Mouse (Mus musculus): ENCODE results near the gene Scd4.

The Scd4 gene

DNA sequence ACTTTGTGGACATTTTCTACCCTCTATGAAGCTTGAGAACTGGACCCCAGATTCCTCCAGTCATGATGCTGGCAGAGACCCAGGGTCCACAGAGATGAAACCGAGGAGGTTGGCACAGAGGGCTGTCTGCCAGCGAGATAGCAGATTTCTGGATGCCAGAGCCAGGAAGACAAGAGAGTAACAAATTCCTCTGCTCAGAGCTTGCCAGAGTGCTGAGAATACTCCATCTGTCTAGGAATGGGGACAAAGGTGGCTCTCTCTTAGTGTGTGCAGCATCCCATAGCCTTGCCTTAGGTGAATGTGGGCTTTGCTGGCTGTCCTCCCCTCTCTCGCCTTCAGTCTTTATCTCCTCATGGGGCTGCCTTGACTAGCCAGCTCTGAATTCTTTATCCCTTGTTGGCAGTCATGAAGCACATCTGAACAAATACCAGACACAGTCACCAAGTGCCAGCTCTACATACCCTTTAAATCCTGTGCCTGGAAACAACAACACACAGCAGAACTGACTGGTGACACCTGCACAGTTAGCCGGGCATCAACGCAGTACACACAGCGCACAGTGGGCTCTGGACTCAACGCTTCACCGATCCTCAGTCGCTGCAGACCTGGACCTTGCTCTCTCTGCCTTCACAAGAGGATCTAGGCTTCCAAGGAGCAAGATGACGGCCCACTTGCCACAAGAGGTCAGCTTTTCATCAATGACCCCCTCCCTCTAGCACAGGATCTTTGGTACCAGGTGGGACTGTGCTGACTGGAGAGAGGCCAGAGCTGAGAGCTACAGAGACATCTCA is at the start of gene Scd4:
TSS of gene Scd4 (plus strand) at position 260 of the 791 bp plus-strand sequence.
- no peak for DNase-seq (ENCODE audit: low spot score in 2 of 2)

DNA sequence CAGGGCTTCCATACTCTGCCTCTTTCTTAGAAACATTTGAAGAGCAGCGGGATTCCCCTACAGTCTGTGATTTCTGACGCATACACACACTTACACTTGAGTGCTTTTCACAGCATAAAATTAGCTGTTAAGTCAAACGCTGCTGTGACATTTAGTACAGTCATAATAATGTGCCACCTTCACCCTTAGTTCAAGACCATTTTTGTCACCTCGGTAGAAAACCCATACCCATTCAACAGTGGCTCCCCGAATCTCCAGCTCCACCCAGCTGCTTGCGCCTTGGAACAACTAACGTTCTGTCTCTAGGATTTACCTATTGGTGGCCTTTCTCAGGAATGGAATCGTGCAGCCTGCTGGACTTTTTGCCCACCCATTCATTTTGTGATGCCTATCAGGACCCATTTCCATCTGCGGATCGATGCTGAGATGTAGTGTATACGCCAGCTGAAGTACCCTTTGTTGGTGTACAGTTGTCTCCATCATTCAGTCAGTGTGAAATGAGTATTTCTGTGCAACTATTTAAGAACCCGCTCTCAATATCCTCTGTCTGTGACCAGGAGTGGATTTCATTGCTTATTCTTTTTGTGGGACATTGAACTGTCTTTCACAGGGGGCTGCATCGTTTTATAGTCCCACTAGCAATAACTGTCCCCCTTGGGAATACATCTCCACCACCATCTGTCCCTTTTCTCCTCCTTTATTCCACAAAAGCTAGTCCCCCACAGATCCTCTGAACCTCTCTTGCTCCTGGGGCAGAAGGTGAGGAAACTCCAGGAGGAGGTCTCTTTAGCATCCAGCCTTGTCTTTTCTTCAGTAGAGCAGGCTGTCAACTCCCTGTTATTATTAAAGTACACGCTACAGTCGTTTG is 49.5 kb upstream of the Scd4 start:
- no peak for DNase-seq (ENCODE audit: low spot score in 2 of 2)

DNA sequence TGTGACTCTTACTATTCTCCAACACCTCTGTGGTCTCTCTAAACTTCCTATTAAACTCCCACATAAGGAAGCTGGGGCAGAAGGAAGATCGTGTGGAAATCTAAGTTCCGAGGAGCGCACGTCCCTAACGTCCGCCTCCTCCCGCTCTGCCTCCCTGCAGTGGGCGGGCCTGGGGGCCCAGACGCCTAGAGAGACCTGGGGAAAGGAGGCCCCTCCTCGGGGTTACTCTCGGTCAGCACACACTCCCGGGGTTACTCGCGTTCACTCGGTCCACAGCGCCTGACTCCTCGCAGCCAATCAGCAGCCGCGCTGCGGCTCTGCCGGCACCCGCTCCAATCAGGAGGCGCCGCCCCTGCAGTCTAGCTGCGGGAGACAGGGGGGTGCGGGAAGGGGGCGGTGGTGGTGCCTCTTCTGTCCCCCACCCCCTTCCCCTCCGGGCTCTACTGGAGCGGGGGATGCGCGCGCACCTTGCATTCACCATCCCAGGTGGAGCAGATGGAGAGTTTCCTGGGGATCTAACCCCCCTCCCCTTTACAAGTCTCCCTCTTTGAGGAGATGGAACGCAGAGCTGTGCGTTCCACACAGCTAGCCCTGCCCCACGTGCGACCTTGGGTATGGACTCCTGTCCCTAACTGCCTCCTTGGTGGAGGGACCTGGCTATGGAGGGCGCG is 48.7 kb upstream of the Scd4 start:
- DNase-seq (ENCODE audit: low spot score in 2 of 2): peak; percentile 81 to 87

DNA sequence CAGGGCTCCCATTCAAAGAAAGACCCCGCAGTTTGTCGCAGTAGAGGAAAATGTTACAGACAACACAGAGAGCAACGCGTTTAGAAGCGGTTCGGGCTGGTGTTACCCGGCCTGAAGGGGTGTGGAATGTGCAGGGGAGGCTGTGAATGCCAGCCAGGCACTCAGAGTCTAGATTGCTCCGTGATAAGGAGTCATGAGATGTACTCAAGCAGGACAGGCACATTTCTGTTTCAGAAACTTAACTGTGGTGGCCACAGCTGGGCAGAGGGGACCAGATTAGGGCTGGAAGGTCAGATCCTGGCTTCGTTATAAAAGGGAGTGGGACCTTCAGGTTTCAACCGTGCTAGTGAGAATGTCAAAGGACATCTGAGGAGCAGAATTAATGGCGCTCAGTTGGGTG is 48.2 kb upstream of the Scd4 start:
- DNase-seq (ENCODE audit: low spot score in 2 of 2): no peak

DNA sequence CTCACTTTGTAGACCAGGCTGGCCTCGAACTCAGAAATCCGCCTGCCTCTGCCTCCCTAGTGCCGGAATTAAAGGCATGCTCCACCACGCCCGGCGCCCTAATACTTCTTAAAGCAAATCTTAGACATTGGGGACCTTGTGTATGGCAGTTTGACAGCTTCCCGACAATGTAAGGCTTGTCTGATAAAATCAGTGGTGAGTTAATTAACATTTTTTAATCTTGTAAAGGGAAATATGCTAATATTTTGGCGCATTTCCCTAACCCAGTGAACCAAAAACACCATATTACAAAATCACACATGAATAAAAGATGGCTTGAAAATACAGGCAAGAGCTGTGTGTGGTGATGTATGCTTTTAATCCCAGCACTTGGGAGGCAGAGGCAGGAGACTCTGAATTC is 47.3 kb upstream of the Scd4 start:
- no peak for DNase-seq (ENCODE audit: low spot score in 2 of 2)

DNA sequence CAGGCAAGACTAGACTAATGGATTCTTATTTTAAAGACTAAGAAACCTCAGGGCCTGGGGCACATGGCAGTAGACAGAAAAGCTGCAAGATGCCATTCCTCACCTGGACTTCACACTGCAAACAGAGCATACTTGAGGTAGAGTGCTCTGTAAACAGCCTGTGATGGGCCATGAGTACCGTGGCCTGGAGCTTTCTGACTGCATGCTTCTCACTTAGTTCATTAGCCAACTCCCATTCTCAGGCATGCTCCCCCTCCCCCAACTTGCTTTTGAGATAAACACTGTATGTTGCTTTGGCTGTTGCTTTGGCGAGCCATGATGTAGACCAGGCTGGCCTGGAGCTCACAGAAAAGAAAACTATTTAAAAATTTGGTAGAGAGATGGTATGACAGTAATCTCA is 46.8 kb upstream of the Scd4 start:
- DNase-seq (ENCODE audit: low spot score in 2 of 2): no peak

DNA sequence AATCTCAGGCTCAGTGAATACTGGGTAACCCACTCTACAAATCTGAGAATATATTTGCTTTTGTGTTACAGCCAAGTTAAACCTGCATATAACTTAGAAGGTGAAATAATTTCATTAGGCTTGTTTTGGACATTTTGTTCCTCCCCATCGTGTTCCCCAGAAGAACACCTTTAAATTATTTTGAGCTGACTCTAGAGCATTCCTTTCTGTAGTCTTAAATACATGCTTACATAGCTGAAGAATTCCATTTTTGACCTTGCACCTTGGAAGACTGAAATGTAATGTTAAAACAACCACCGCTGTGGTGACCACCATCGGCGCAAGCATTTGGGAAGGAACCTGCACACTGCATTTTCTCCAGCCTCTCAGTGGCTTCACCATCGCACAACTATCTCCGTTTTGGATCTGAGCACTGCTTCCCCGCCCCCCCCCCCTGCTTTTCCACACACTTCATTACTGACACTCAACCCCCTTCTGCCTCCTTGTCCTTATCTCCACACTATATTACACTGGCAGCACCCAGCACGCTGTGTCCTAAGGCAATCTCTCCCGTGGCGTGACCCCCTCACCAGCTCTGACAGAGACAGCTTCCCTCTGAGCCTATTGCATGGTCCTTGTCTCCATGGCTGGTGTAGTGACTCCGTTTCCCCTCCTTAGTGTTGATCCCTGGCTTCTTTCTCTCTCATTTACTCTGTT is 45.3 kb upstream of the Scd4 start:
- no peak for DNase-seq (ENCODE audit: low spot score in 2 of 2)

DNA sequence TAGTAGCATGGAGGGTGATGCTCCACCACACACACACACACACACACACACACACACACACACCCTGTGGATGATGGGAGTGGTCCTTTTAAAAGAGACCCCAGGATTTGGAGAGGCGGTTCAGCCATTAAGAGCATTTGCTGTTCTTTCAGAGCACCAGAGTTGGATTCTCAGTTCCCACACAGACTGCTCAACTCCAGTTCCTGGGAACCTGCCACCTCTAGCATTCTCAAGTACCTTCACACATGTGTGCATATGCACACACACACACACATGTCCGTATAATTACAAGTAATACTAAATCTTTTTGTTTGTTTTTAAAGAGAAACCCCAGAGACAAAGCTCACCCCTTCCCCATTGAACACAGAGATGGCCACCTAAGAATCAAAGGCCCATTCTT is 40.8 kb upstream of the Scd4 start:
- DNase-seq (ENCODE audit: low spot score in 2 of 2): no peak

DNA sequence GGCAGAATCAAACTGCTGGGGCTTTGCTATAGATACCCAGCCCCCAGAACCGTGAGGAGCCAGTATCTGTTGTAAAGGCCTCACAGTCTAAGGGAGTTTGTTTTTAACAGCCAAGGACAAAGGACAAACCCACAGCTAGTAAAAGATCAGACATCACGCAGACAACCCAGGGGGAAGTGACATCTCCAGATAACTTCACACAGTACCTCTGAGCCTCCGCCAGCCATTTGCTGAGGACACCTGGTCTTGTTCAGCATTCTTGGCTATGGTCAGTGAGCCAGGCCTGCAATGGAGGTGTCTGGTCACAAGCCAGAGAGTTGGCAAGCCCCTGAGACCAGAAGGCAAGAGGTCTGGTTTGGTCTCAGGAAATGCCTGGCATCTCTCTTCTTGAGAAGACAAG is 40.4 kb upstream of the Scd4 start:
- DNase-seq (ENCODE audit: low spot score in 2 of 2): no peak

DNA sequence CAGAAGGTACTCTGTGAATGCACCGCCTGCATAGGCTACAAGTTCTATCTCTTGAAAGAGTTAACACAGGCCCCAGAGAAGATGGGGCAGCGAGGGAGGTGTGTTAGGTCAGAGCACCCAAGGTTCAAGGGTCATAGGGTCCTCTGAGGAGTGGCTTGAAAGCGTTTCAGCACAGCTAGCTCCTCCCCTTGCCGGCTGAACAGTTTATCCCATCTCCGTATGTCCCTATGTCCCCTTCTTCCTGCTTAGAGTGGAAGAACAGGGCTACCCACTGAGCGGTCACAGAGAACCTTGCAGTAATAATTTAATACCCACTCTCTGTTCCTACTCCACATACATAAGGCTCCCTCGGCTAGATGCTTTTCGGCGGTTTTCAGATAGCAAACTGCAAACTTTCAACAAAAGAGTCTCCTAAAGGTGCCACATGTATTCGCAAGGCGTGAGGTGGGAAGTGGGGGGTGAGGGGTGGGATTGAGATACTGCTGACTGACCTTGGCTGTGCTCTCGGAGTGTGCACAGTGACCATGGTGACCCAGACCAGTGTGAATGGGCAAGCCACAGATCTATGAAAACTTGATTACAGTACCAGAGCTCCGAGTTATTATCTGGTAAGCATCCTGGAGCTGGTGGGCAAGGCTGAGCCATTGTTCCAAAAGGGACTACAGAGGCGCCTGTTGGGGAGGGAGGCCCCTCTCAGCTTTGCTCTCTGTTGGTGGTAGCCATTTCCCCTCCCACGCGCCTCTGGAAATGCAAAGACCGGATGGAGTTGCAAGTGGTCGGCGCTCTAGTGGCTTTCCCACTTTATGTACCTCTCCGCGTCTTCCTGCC is 39.7 kb upstream of the Scd4 start, which contains the start of gene Scd2:
TSS of gene Scd2 (plus strand) at position 734 of the 828 bp plus-strand sequence.
- no peak for DNase-seq (ENCODE audit: low spot score in 2 of 2)

DNA sequence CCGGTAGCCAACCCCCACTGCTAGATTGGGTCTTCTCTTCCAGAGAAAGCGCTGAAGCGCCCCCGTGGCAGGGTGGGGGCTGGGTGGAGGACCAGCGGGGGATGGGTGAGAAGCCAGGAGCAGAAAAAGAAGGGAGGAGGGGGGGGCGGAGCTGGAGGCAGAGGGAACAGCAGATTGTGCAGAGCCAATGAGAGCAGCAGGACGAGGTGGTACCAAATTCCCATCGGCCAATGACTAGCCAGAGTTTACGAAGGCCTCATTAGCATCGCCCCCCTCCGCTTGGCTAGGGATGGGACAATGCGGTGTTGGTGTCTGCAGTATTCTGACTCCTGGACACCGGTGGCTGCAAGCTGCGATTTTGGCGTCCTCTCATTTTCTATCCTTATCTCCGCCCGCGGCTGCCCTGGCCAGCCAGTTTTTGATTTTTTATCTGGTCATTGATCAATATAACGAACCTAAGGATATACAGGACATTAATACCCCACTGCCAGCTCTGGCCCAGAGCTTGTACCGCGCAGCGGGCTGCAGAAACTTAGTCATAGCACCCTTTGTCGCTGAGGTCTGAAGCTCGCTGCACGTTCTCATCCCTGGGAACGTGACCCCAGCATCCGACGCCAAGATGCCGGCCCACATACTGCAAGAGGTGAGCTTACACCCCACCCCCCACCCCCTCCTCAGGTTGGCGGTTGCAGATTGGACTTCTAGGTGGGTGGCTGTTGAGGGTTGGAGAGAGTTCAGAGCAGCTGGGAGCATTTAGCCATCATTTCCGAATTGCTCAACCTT is 38.9 kb upstream of the Scd4 start:
- peak; percentile 74 to 80 for DNase-seq (ENCODE audit: low spot score in 2 of 2)

DNA sequence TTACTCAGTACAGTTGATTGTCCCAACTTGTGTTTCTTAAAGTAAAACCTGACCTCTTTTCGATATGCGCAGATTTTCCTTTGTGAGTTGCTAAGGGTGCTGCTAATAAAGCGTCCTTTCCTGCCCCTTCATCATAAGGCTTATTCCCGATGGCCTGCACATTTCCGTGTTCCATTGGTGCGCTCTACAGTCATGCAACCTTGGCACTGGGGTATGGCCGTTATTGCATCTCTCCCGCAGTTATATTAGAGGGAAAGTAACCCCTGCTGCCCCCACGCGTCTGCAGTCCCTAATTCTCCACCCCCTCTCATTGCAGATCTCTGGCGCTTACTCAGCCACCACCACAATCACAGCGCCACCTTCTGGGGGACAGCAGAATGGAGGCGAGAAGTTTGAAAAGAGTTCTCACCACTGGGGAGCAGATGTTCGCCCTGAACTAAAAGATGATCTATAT is 38.3 kb upstream of the Scd4 start:
- peak; percentile 86 to 96 for DNase-seq (ENCODE audit: low spot score in 2 of 2)

DNA sequence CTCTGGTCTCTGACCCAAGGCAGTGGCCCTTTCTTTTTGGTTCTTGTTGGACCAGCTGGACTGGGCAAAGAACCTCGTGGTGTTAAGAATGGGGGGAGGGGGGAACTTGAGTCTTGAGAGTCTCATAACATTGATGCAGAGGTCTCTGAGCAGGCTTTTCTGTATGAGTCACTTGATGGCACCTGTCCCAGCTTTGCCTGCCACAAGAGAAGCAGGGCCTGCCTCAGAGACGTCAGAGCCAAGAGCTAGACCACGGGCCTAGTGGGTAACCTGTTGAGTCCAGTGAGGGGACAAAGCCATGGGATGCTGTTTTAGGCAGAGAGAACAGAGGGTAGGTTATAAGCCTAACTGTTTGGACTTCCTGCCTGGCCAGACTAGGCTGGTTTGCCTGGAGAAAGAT is 37.6 kb upstream of the Scd4 start:
- no peak for DNase-seq (ENCODE audit: low spot score in 2 of 2)

DNA sequence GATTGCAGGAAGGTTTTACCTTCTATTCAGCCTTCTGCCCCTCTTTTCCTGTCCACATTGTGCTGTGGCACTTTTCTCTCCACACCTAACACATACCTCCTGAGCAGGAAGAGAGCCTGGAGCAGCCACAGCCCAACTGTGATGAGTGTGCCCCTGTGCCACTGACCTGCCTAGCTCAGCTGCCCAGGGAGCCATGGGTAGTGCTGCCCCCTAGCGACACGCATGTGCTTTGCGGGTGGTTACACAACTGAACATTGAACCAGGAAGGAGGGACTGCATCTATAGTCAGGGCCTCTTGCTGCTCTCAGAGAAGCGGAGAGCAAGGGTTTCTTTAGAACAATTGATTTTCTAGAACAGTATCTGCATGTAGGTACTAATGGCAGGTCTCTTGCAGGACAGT is 37.2 kb upstream of the Scd4 start:
- peak; percentile 86 to 96 for DNase-seq (ENCODE audit: low spot score in 2 of 2)

DNA sequence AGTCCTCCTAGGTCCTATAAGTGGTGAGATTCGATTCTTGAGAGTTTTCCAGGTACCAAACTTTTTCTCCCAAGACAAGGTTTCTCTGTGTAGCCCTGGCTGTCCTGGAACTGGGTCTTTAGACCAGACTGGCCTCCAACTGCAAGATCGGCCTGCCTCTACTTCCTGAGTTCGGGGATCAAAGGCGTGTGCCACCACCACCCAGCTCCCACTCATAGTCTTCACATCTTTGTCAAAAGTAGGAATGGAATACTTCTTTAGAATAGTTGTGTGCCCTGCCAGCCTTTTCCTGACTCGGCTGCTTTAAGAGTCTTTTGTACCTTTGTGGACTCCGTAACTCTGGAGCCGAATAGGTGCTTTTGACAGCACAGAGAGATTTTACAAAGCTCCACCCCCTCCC is 36.7 kb upstream of the Scd4 start:
- no peak for DNase-seq (ENCODE audit: low spot score in 2 of 2)

DNA sequence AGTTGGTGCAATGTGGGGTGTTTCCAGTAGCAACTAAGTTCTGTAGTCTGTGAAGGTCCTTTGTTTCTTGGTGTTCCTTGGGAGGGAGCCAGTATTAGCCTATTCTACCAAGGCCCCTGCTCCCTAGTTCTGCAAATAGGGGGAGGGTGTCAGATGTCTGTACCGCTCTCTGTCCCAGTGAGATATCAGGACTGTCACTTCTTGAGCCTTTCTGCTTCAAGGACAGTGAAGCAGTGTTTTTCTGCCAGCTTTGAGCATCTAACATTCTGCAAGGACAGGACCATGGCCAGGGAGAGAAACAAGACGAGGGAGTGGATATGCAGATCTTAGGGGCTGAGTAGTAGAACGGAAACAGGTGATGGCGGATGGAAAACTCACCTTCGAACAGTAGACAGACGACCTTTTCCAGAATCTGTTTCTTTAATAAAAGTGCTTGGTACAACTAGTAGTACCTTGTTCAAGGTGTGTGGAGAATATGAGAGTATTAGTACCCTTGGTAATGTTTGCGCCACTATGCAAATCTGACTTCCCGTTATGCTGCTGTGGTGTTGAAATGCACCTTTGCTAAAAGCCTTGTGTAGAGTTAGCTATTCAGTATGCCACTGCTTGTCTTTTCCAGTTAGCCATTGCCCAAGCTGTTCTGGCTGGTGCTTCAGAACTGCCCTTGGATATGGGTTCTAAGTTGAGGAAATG is 35.7 kb upstream of the Scd4 start:
- no peak for DNase-seq (ENCODE audit: low spot score in 2 of 2)

DNA sequence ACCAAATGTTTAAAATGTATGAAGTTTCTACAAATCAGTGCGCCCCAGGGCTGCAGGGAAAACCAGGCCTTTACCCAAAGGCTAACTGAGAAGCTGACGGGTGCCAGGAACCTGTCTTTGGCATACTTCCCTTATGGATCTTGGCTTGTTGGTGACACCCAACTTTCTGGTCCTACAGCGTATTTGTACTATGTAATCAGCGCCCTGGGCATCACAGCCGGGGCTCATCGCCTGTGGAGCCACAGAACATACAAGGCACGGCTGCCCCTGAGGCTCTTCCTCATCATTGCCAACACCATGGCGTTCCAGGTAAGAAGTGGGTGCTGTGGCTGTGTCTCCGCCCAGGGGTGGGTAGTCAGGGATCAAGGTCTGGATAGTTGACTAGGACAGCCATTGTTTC is 35.0 kb upstream of the Scd4 start:
- DNase-seq (ENCODE audit: low spot score in 2 of 2): no peak

DNA sequence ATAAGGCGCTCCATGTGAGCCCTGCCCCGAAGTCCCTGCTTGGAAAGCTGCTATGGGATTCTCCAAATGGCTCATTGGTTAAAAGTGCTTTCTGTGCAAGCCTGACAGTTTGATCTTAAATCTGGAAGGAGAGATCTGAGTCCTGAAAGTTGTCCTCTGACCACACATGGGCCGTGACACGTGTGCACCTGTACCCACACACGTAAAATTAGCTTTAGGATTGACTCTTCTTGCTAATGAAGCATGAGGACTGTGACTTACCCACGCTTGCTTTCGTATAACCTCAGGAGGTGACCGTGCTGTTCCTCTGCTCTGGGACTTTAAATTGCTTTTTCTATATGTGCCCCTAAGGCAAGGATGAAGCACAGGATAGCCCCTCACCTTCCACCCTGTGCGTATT is 33.8 kb upstream of the Scd4 start:
- DNase-seq (ENCODE audit: low spot score in 2 of 2): no peak

DNA sequence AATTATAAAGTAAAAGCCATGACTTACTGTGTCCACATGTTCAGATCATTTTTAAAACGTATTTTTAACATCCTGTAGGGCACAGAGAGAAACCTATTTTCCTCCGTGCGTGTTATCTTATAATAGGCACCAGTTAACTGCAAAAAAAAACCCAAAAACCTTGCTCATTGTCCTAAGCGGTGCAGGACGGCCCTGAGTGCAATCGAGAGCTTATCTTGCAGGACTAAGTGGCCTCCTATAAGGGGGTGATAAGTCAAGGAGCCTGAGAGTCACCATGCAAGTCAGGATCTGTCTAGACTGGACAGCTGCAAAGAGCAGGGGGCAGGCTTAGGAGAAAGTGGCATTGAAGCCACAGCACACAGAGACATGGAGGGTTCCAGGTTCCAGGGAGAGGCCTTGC is 33.0 kb upstream of the Scd4 start:
- no peak for DNase-seq (ENCODE audit: low spot score in 2 of 2)

Measured in spleen, postnatal 4 days (tissue).